Mouse (Mus musculus): Measurements from ENCODE around the gene Dhx57. TPM values are rescaled to one million over a fixed set of nuclear protein-coding genes. Genes with fewer than 3 reads are reported as not detected.

Dhx57 gene
- polyA plus RNA-seq, 1 experiment from 2014 or later: 6.6 TPM

Other genes starting within 250 kb of the Dhx57 start
- gene Hnrnpll, start 228.1 kb downstream of the Dhx57 start, polyA plus RNA-seq (2016; fragmentation: Nextera tagmentation; extraction: Ambion mirVana): 50.2 and 52.5 TPM in 2 replicates
- gene Galm, start 163.0 kb downstream of the Dhx57 start, polyA plus RNA-seq (2016; fragmentation: Nextera tagmentation; extraction: Ambion mirVana): 14.6 and 15.2 TPM in 2 replicates
- 389 and 394 TPM in 2 replicates for gene Srsf7, start 83.2 kb downstream of the Dhx57 start, polyA plus RNA-seq (2016; fragmentation: Nextera tagmentation; extraction: Ambion mirVana)
- not detected in 2 replicates for gene Ttc39d, start 83.0 kb downstream of the Dhx57 start, polyA plus RNA-seq (2016; fragmentation: Nextera tagmentation; extraction: Ambion mirVana)
- gene Gemin6, start 66.0 kb downstream of the Dhx57 start, polyA plus RNA-seq (2016; fragmentation: Nextera tagmentation; extraction: Ambion mirVana): 46.3 and 47.9 TPM in 2 replicates
- 11.9 and 13.3 TPM in 2 replicates for gene Morn2, start 273 bp downstream of the Dhx57 start, polyA plus RNA-seq (2016; fragmentation: Nextera tagmentation; extraction: Ambion mirVana)
- gene Arhgef33, start 16.9 kb upstream of the Dhx57 start, polyA plus RNA-seq (2016; fragmentation: Nextera tagmentation; extraction: Ambion mirVana): 0.31 TPM in 2 replicates
- gene Gm10190, start 83.1 kb upstream of the Dhx57 start, polyA plus RNA-seq (2016; fragmentation: Nextera tagmentation; extraction: Ambion mirVana): 0.61 TPM in 1 of 2 replicates, not detected in the other
- 2.6 and 2.9 TPM in 2 replicates for gene Sos1, start 190.0 kb upstream of the Dhx57 start, polyA plus RNA-seq (2016; fragmentation: Nextera tagmentation; extraction: Ambion mirVana)